Mouse (Mus musculus) embryo, embryonic 10.5 days (tissue): Measurements from ENCODE around the gene Osbpl3.

Experiments
- DNase-seq: peaks from one replicate; pipeline ENCODE4 v3.0.0-alpha.2; 2015; ENCODE audit warnings: low spot score

The Osbpl3 gene

GRCm38 (mm10) chr6:50371501-50372086 is 84.4 kb downstream of the Osbpl3 start:
- no peak for DNase-seq

- no peak for DNase-seq
Observed at GRCm38 (mm10) chr6:50368502-50369292, 87.3 kb downstream of the Osbpl3 start.

- no peak for DNase-seq
Observed at GRCm38 (mm10) chr6:50367836-50368235, 88.2 kb downstream of the Osbpl3 start.

DNA sequence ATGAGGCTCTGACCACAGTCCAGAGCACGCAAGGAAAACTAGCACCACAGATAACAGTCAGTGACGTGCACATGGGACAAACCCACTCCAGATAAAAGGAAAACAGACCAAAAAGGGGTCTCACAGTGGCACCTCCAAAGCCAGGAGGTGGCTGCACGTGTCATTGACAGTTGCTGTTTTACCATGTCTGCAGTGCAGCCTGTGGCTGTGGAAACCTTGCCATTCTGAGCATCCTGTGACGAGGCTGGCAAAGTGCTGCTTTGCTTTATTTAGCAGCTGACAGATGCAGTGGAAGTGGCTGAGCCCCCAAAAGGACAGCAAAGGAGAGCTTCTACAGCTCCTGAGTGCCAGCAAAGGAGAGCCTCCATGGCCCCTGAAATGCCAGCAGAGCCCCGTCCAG is 89.3 kb downstream of the Osbpl3 start:
- no peak for DNase-seq

GRCm38 (mm10) chr6:50366319-50366718 is 89.7 kb downstream of the Osbpl3 start:
- no peak for DNase-seq

DNA sequence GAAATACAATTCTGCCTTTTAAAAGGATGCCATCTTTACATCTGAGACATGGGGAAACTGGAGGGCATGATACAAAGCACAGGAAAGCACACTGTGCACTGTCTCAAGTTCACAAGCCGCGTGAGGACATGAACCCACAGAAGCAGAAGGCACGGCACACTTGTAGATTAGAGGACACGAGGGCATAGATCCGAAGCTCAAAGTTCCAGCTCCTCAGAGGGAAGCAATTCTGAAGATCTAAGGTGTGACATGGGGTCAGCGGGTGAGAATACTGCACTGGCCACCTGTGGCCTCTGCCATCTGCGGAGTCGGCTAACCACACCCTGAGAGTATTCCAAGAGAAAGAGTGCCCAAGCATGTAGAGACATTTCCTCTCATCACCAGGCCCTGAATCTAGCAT is 91.6 kb downstream of the Osbpl3 start:
- no peak for DNase-seq

DNA sequence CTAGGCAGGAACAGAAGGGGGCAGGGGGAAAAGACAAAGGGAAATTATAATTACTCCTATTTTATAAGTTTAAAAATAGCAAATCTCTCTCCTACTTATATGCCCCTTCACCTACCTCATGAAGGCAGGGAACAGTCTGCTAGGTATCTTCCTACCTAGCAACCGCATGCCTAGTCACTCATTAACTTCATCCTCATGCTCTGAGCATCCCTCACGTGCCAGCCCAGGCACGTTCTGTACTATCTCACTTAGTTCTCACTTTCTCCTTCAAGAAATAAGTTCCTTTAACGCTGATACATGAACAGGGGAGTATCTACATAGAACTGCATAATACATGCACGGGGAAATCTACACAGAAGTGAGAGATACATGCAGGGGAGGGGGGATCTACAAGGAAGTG is 92.6 kb downstream of the Osbpl3 start:
- no peak for DNase-seq

DNA sequence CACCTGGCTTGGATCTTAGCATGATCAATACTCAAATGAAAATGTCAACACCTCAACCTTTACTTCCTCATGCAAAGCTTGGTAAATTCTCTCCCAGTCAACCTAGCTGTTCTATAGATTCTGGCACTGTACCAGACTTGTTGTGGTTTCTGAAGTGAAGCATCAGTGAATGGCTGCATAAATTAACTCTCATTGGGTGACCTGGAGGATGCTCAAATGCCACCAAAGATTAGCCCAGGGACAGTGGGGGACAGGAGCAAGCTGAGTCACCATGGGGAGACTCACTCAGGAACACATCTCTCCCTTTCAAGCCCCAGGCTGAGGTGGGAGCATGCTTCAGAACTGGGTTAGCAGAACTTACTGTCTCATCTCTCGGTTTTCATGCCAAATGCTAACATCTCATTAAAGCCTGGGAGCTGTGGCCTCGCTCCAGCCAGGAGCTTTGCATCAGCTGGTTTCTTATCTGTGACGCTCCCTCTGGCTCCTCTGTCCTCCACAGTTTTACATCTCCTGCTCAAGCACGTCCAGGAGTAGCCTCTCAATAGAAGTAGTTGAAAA is 93.2 kb downstream of the Osbpl3 start:
- no peak for DNase-seq

GRCm38 (mm10) chr6:50362196-50362595 is 93.8 kb downstream of the Osbpl3 start:
- DNase-seq, result no peak

GRCm38 (mm10) chr6:50358104-50358679 is 97.8 kb downstream of the Osbpl3 start:
- peak; percentile 53 for DNase-seq

- DNase-seq, result no peak
Observed at GRCm38 (mm10) chr6:50354688-50355660, 101.0 kb downstream of the Osbpl3 start.

- no peak for DNase-seq
Observed at GRCm38 (mm10) chr6:50352812-50353211, 103.2 kb downstream of the Osbpl3 start.

- no peak for DNase-seq
Observed at GRCm38 (mm10) chr6:50350911-50351310, 105.1 kb downstream of the Osbpl3 start.

DNA sequence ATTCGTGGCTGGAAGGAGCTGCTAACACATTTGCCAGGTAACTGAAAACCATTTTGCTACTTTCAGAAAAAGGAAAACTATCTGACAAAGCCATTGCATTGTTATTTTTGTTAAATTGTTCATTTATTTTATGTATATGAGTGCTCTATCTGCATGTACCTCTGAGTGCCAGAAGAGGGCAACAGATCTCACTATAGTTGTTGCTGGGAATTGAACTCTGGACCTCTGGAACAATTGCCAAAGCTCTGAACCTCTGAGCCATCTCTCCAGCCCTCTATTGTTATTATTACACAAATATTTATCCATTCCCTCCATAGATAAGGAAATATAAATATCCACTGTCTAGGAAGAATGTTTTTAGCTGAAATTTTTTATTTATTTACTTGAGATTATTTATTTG is 107.4 kb downstream of the Osbpl3 start:
- DNase-seq, result no peak

DNA sequence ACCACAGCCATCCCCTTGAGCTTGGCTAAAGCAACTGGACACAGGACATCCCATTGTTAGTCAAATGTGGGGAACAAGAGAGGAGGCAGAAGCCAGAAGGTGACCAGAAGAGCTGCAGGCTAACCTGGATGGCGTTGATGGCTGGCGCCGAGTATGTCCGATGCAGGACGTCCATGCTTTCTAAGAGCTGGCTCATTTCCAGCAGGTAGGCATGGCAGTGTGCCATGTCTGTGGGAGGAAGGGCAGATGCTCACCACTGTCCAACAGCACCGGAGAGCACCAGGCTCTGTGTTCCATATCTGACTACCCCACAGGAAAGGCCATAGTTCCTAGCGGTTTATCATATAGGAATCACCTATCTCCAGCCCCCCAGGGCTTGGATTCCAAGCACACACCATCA is 109.8 kb downstream of the Osbpl3 start:
- no peak for DNase-seq

GRCm38 (mm10) chr6:50340226-50340906 is 115.6 kb downstream of the Osbpl3 start:
- no peak for DNase-seq

GRCm38 (mm10) chr6:50337431-50337830 is 118.6 kb downstream of the Osbpl3 start:
- DNase-seq, result no peak

DNA sequence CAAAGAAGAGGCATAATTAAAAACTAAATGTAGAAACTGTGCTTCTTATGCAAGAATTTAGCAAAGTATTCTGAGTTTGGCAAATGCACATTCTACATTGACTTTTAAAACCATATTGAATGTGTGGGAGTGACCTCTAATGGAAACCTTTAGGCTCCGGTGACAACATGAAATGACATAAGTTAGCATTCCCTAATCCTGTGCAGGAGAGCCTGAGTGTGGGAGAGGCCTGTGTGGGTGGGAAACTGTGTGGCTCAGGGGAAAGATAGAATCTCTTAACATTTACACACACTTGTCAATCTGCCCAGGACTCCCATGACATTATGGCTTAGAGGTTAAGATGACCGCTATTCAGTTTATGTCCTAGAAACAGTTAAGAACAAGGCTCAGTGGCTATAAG is 119.6 kb downstream of the Osbpl3 start:
- DNase-seq, result no peak

DNA sequence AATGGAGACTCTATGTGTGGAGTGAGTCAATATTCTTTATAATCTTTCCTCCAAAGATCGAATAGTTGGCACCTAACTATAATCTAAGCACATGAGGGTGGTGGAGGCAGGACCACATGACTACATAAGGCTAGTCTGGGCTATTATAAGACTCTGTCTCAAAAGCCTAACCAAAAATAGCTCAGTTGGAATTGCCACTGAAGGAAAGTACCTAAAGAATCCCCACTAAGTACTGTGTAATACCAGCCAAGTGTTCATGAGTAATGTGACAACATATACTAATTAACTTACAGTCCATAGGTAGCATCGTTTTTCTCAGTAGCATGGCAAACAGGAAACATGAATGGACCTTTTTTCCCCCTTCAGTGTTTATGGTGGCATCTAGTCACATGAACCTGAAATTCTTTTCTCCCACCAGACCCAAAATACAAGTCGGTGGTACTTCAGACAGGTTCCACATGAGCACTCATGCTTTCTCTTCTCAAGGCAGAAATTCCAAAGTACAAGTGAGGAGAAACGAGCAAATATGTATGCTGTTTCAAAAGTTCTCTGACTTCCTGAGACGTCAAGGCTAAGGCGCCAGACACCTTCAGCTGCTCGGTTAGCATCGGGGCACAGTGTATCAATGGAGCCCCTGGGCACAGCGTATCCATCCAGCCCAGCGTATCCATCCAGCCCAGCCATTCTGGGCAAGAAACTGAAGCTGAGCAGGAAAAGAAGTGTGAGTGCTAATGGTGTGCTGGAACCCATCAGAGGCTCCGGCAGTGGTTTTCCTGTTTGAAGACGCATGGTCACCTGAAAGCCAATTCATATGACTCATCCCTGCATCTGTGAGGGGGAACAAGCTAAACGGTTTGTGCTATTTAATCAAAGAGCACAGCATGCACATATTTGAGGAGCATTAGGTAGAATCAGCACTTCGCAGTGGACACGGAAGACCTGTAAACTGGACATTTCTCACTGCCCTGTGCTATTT is 120.9 kb downstream of the Osbpl3 start:
- DNase-seq, result no peak

DNA sequence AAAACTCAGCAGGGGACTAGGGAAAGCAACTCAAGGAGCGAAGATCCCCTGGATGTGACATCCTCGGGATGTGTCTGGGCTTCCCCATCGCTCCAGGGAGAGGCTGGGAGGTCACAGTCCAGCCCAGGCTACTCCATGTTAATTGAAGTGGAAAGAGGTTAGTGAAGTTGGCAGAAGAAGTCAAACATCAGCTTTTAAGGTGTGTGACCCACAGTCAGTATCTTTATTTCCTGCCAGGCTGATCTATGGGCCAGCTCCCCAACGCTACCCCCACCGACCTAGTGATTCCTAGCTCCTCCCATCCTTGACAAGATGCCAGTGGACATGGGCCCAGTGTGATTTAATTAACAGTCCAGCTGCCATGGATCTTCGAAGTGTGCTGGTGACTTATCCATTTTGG is 122.7 kb downstream of the Osbpl3 start:
- DNase-seq, result no peak
